Mouse (Mus musculus) gastrocnemius, postnatal 25 days (tissue): ENCODE measurements at regions not wholly inside any gene's neighbourhood (a gene's known extent, or its start where the extent isn't known, plus 50 kb on each side); places are given as distances from the start of the nearest gene placed in this dataset.

Experiments
- DNase-seq: peaks from one replicate; pipeline ENCODE4 v3.0.0; 2022

DNA sequence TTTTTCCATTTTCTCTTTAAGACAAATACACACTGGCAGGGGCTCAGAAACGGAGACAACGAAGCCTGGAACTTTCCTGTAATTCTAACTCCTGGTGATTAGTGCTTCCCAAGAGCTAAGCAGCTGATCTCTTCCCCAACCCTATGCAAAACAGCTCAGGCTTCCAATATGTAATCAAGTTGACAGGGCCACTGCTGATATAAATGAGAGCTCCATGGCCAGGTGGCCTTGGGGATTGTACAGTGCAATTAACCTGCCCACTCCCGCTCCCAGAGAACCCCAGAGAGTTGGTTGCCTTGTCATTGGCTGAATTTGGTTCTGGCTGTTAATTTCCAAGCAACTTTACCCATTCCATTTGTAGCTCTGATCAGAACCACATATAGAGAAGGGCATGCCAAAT is 67.8 kb downstream of the 4933415F23Rik start:
- DNase-seq = no peak

DNA sequence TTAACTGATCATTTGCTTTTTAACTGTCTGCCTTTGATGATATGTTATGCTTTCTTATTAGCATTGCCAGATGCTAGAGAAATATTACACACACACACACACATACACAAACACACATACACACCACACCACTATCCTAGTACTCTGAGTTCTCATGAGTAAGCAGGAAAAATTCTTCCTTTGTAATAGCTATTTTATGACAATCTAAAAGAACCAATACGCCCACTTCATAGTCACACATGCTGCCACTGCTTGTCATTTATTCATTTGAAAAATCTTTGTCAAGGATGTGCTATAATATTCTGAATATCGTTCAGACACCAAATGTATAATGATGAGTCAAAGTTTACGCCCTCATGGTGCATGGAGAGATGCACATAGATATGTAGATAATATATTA is 78.5 kb downstream of the 4933415F23Rik start:
- DNase-seq = no peak

DNA sequence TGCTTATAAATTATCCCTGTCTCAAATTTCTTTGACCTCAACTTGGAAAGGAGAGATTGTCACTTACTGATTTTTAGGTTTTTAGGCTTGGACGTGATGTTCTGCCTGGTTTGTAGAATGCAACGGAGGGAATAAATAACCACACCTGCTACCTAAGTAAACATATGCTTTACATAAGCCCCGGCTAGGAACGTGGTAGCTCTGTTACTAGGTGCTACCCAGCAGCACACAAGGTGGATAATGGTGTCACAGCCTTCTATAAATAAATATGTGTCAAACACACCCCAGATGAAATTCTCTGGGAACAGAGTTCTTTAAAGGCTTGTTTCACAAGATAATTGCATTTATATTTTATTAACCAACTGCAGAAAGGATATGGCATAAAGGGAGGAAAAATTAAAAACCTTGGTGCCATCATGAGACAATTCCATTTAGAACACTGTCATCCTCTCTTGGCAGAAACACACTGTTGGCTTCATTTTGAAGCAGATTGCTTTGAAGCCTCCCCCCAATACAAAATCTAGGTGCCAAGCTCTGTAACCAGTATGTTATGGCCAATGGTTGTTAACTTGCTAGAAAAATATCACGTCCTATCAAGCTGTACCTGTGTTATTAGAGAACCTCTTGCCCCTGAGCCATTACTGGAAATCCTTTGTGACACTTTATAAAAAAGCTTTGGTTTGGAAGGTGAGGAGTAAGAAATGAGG is 94.1 kb downstream of the 4933415F23Rik start:
- DNase-seq = no peak

DNA sequence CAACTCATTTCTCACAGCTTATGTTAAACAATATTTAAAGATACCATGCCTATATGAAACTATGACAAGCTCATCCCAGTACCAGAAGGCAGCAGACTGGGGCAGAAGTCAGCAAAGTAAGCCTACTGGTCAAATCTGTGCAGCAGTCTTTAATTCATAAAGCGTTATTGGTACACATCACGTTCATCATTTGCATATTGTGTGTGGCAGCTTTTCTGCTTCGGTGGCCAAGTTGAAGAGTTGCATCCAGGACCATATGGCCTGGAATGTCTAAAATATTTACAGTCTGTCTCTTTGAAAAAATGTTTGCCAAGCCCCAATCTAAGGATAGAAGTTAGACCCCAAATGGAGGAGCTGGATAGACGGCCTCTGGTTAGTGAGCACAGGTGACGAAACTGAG is 97.2 kb downstream of the 4933415F23Rik start:
- no peak for DNase-seq

DNA sequence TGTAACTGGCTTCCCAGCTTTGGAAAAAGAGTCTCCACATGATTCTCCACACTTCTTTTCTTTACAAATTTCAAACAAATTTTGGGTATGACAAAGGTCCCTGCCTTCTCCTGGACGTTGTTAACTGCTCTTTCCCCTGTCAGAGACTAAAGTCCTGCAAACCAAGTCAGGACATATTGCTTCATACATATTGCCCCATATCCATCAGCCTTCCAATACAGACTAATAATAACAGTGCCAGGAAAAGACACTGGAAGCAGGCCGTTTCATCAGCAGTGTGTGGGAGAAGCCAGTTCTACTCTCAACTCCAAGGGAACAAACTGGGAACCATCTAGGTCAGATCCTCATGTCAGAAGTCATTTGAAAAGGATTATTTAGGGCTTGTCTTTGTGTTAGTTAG is 105.4 kb downstream of the 4933415F23Rik start:
- DNase-seq = no peak

DNA sequence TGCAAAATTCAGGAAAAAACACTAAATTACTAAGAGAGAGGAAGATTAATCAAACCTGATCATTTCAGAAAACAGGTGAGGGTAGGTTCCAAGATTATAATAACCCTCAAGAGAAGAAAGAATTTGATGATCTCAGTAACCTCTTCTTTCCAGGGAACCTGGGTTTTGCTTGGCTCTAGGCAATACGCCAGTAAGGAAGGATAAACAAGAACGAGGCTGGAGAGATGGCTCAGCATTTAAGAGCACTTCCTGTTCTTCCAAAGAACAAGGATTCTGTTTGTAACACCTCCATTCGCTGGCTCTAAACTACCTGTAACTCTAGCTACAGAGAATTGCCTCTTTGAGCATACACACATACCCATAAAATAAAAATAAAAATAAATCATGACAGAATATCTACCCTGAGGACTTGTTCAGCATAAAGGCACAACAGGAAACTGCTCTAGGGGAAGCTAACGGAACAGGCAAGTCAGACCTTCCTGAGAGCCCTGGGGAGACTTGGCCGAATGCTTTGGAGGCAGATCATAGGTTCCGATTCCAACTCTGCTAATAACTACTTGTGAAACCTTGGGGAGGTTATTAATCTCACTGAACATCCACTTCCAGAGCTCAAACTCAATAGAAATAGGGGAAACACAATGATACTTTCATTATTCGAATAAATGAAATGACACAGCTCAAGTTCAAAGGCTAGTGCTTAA is 112.4 kb downstream of the 4933415F23Rik start:
- no peak for DNase-seq

DNA sequence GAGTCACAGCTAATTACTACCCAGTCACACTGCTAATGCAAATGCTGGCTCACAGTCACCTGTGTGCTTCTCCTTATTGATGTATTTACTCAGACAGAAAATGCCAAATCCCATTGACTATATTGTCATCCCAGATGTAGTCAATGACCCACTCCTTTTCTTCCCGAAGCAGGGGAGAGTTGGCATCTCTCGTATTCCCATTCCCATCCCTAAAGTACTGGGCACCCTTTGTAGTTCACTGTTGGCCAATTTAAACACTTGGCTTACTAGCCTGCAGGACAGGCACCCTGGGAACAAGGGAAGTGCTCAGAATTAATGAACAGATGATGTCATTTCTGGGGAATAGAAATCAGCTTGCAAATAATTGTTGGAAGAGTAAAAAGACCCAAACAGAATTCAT is 114.5 kb downstream of the 4933415F23Rik start:
- DNase-seq = no peak

DNA sequence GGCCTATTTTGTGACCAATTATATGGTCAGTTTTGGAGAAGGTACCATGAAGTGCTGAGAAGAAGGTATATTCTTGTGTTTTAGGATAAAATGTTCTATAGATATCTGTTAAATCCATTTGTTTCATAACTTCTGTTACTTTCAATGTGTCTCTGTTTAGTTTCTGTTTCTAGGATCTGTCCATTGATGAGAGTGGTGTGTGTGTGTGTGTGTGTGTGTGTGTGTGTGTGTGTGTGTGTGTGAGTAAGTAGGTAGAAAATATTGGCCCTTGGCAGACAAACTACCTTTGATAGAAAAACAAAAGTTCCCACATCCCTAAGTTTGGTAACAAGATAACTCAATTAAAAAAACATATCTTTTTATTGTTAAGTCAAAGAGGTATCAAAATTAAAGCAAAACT is 117.8 kb downstream of the 4933415F23Rik start:
- peak; percentile 20 for DNase-seq

DNA sequence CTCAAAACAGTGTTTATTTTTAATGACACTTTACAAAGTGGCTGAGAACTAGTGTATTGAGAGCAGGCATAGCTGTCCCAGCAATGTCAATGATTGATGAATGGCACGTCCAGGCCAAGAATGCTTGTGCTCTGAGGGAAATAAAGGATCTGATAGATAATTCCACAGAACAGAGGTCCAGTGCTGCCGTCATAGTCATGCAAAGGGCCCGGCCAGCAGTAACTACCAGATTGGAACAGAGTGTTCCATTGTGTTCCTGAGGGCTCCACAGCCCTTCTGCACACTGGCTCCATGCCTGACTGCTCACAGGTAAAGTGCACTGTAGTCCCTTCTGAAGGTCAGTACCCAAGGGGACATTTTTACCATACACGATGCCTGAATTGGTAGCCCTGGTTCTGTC is 127.1 kb downstream of the 4933415F23Rik start:
- no peak for DNase-seq

DNA sequence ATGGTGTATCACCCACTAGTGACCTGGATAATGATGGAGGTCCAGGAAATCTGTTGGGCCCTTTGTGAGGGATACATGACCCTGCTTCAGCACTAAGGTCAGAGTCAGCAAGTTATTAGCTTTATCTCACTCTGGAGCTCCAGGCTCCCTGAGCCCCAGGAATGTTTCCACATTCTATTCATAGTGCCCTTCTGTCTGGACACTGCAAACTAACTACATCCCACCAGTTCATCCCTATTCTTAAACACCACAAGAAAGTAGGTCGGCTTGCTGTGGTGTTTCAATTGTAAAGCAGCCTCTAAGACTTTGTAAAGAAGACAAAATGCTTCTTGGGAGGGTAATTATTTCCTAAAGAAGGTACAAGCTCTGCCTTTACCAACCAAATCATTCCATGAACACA is 138.2 kb upstream of the Rims1 start:
- DNase-seq = no peak

DNA sequence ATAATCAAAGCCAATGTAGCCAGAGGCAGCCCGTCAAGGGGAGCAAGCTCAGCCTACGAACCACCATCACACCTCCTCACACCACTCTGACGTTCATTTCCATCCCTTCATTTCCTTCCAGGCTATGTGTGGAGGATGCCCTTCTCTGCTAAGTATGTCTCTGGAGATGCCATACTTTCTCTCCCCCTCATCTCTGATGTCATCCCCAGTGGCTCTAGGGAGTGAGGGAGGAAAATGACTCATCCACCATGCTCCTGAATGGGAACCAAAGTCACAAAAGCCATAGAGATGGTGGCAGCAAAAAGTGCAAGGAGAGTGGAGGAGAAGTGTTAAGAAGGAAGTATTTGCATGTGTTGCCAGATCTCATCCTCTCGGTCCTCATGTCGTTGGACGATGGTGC is 134.0 kb upstream of the Rims1 start:
- no peak for DNase-seq

DNA sequence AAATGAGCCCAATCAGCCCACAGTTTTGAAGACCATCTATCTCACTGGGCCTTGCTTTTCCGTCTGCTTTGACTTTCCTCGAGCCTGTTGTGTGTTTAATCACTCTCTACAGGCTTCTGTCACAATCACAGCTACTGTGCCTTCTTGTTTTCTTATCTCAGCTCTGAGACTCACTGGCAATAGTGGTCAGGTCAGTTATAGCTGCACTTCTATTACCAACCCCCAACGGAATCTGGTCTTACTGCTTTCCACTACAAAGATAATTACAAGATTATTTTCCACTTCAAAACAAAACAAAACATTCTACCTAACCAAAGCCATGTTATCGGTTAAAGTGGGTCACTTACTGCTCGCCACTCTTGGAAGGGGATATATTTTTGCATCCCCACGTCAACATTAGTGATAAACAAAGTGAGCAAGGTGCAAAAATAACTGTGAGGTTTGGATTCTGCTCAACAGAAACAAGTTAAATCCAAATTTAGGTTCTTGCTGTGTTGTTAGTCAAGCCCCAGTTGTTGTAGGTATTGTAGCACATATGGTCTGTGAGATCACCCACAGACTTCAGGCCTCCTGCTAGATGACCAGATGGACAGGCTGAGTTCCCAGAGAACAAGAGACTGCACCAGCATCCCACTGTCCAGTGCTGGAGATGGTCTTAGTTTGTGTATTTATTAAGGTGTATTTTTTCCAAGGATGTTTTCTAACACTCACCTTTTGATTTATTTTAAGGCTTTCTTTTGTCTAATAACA is 125.5 kb upstream of the Rims1 start:
- DNase-seq = no peak

DNA sequence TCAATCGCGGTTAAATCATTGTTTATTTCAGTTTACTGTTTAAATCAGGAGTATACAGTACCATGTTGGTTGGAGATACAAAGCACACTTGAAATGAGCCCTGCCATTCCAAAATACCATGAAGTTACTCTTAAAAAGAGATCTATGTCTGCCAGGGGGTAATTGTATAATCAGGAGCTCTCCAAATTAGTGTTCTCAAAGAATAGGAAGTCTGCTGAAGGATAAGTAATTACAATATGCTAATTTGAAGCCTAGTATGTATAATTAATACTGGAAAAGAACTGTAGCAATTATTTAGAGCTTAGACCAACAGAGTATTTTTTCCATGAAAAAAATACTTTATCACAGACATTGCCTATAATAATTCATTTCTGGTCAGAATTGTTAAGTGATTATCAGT is 97.2 kb upstream of the Rims1 start:
- DNase-seq = no peak

DNA sequence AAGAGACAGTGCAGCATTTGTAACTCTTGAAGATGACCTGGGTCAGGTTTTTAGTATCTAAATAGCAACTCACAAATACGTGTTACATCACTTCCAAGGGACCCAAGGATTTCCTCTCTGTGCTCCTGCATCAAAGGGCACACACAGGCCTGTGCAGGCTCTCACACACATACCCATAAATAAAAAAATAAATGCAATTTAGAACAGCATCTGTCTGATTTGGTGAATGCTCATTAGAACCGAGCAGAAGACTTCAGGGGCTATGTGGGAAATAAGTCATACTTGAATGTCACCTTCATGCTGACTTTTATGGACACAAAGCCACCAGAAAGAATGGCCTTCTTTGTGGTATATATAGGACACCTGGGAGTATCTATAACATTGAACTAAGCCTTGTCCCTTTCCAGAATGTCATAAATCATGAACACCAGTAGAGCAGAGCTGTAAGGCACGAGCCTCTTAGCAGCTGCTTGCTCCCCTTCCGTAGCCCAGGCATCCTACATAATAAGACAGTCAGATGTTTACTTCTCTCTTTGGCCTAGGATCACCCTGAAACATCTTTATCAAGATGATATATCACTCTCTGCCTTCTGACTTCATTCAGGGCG is 95.3 kb upstream of the Rims1 start:
- no peak for DNase-seq

DNA sequence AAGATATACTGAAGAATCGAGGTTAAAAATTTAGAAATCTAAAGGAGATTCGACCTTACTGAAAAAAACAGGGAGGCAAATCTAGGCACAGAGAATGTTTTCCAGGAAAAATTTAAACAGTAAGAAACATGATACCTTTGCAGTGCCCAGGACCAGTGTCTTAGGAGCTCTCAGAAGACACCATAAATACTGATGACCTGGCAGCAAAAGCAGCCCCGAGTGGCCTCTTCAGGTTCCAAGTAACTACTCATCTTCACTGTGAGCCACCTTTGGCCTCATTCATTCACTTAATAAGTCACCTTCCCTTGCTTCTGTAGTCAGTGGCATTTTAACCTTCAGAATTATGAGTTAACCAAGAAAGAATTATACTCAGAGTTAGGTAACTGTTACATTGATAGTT is 89.3 kb upstream of the Rims1 start:
- no peak for DNase-seq

DNA sequence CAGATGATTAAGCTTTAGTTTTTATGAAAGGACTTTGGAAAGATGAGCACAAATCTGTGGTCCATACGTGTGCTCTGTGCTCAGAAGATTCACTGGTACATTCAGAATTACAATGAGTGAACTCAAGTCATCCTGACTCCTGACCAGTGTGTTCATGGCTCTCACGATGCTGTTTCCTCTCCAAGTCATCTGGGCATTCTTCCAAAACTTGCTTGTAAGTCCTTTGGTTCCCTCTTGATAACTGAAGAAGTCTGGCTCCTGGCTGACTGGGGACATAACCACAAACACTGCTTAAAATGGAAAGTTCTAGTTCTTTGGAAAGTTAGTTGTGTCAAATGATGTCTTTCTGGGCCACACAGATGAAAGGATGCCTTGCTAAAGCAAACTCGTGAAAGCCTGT is 57.2 kb upstream of the Rims1 start:
- no peak for DNase-seq
